Mouse (Mus musculus): ENCODE data around the gene Pacsin2. TPM values are rescaled to one million over a fixed set of nuclear protein-coding genes. Genes with fewer than 3 reads are reported as not detected.
A peak's percentile ranks its signal among the peaks of the same experiment; 100 is the strongest.

Pacsin2 gene
- polyA plus RNA-seq, 1 experiment = 74.1 TPM

DNA sequence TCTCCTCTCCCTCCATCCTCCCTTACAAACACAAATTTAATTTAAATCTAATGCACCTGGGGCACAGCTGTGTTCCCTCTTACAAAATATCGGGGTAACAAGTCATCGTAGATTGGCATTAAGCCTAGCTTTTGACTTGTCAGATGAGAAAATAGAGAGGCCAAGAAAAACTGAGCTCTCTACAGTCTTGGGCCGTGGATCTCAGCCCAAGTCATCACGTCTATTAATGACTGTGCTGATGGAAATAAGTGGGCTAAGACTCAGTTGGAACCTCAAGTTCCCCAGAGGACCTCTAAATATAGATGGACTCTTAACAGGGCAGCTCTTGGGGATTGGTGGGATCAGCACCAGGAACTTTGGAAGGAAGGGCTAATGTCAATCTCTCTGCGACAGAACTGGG lies 81.3 kb downstream of the Pacsin2 start:
- TF ChIP-seq GATA1 (IDR thresholded peaks at IDR 0.05; ENCODE audit: low read length) = no peak

DNA sequence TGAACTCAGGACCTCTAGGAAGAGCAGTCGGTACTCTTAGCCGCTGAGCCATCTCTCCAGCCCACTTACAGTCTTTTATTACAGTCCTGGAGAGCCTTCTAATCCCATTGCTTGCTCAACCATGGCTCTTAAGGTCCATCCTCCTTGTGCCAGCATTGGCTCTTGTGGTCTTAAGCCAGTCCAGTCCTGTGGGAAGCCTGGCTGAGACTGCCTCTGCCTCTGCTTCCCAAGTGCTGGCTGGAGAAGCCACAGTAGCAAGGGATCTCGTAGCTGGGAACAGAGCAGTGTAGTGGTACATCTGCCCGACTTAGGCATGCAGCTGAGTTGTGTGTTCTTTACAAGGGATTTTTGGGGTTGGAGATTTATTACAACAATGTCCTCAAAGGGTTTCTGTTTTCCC lies 81.9 kb downstream of the Pacsin2 start:
- TF ChIP-seq GATA1 (IDR thresholded peaks at IDR 0.05; ENCODE audit: low read length) = no peak

DNA sequence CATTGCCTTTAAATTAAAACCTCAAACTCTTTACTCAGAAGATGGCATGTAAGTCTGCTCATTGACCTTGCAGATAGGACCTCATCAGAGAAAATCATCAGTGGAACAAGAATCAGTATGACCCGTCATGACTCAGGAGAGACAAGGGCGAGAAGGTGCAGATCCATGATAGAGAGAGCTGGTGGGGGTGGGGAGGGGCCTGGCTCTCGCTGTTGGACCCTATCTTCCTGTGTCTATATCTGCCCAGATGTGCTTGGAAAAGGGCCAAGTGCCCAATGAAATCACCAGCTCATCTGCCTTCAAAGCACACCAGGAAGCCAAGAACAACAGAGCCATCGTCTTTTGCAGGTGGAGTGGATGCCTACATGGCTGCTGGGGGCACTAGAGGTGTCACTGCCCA lies 87.3 kb downstream of the Pacsin2 start:
- TF ChIP-seq GATA1 (IDR thresholded peaks at IDR 0.05; ENCODE audit: low read length) = peak; percentile 60

DNA sequence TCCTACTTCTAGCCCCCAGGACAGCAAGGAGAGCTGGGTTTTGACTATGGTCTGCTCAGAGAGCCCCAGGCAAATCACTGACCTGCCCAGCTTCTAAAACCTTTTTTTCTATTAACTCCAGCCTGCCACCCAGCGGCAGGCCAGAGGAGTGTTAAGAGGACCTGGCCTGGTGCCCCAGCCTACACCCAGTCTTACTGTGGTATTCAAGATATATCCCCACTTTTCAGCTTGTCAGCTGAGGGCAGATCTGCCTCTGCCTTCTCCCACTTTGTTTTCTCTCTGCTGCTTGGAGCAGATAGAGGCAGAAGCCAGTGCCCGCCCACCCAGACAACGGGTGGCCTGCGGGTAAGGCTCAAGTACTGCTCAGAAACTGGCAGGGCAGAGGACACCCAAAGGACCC lies 89.3 kb downstream of the Pacsin2 start:
- TF ChIP-seq GATA1 (IDR thresholded peaks at IDR 0.05; ENCODE audit: low read length) = no peak

- no peak for TF ChIP-seq GATA1 (IDR thresholded peaks at IDR 0.05; ENCODE audit: low read length)
Measured at GRCm38 (mm10) chr15:83374076-83374475, 90.3 kb downstream of the Pacsin2 start.

GRCm38 (mm10) chr15:83368261-83368660 lies 96.1 kb downstream of the Pacsin2 start:
- TF ChIP-seq GATA1 (IDR thresholded peaks at IDR 0.05; ENCODE audit: low read length) = no peak

- TF ChIP-seq GATA1 (IDR thresholded peaks at IDR 0.05; ENCODE audit: low read length) = no peak
Measured at GRCm38 (mm10) chr15:83366933-83367552, 97.4 kb downstream of the Pacsin2 start.

DNA sequence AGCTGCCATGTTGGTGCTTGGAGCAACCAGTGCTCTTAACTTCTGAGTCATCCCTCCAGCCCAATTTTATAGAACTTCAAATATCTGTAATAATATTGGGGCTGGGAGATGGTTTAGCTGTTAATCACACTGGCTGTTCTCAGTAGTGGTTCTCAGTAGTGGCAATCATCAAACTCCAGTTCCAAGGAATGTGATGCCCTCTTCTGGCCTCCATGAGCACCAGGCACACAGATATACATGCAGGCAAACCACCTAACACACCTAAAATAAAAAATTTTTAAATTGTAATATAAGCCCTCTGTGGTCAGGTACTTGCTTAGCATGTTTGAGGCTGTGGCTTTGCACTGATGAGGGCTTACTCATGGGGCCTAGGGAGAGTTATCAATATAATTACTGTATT lies 98.7 kb downstream of the Pacsin2 start:
- TF ChIP-seq GATA1 (IDR thresholded peaks at IDR 0.05; ENCODE audit: low read length) = no peak

DNA sequence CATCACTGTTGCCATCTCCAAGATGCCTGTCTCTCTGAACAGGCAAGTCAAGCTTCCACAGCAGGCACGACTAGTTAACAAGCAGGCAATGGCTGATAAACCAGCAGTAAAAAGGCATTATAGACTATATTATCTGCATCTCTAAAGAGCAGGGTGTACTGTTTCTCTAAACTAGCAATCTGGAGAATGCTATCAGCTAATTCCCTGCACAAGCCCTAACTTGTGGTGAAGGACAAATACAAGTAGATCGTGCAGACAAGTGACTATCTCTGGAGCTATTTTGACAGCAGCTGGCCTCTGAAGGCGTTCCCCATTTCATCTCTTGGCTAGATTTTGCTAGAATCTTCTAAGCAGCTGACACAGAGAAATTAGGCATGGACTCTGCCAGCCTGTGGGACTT lies 100.2 kb downstream of the Pacsin2 start:
- TF ChIP-seq GATA1 (IDR thresholded peaks at IDR 0.05; ENCODE audit: low read length) = peak; percentile 98

DNA sequence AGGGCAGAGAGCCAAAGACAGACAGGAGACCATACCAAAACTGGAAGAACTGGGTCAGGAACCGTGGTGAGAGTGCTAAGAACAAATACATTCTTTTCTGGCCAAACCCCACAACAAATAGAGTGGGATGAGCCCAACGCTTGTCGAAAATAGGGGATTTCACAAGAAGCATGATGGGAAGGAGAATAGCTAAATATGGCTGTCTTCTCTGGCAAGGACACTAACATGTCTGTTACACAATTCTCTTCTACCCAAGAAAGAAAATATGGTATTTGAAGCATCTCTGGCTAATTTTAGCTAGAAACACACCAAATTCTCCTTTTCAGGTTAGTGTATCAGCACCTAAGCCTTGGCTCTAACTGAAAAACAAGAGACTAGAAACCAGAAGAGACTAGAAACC lies 104.3 kb downstream of the Pacsin2 start:
- no peak for TF ChIP-seq GATA1 (IDR thresholded peaks at IDR 0.05; ENCODE audit: low read length)

GRCm38 (mm10) chr15:83358476-83358875 lies 105.9 kb downstream of the Pacsin2 start:
- TF ChIP-seq GATA1 (IDR thresholded peaks at IDR 0.05; ENCODE audit: low read length) = no peak

- TF ChIP-seq GATA1 (IDR thresholded peaks at IDR 0.05; ENCODE audit: low read length) = no peak
Measured at GRCm38 (mm10) chr15:83351546-83351945, 112.9 kb downstream of the Pacsin2 start.

DNA sequence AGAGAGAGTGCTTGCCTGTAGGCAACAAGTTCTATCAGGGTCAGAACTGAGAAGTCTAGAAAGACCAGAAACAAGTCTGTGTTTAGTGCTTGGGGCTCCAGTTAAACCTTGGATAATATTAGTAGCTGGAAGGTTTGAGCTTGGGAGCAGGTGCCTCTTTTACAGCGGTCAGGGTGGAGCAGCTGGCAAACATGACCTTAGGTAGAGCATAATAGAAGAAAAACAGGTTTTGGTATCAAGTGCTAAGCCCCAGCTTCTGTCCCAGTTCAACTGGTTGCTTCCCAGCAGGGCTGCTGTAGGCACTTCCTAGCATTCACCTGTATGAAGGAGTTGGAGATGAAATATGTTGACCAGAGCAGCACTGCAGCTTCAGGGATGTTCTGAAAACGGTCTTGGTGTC lies 113.5 kb downstream of the Pacsin2 start:
- TF ChIP-seq GATA1 (IDR thresholded peaks at IDR 0.05; ENCODE audit: low read length) = no peak

DNA sequence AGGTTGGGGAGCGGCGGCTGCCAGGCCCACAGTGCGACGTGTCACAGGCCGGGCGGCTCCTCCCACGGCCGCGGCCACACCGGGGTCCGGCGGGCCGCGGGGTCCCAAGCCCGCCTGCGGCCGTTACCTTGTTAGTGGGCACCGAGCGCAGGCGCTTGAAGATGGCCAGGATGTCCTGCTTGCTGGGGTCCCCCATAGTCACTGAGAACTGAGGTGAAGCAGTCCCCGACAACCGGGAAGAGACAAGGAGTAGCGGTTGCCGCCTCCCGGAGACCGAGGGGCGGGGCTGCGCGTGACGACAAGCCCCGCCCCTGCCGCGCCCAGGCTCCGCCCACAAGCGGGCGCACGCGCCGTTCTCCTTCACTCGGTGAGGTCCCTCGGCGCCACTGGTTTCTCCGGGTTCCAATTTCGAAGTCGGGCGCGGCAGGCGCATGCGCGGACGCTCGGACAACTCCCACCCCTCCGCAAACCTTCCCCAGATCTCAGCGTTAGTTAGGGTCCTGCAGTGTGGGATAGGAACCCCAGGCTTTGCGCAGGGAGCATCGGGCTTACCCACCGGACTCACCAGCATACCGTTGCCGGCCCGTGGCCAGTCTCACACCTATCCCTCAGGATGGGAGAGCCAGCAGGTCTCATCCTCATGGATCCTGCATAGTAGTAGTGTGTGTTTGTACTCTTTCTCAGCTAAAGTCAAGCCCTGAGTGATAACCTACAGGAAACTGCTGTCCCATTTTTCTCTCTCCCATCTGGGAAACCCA lies 114.3 kb downstream of the Pacsin2 start, which contains the start of gene Arfgap3:
Arfgap3 (minus strand) TSS at position 294 of the 758 bp plus-strand sequence.
- TF ChIP-seq GATA1 (IDR thresholded peaks at IDR 0.05; ENCODE audit: low read length) = no peak

- TF ChIP-seq GATA1 (IDR thresholded peaks at IDR 0.05; ENCODE audit: low read length) = no peak
Measured at GRCm38 (mm10) chr15:83349225-83349953, 115.0 kb downstream of the Pacsin2 start.

GRCm38 (mm10) chr15:83348747-83349146 lies 115.7 kb downstream of the Pacsin2 start:
- no peak for TF ChIP-seq GATA1 (IDR thresholded peaks at IDR 0.05; ENCODE audit: low read length)
